Mouse (Mus musculus) limb, embryonic 15.5 days (tissue): Measurements from ENCODE around the gene Olfr656. TPM values are rescaled to one million over a fixed set of nuclear protein-coding genes. Genes with fewer than 3 reads are reported as not detected.

Source experiments
- ATAC-seq: fragments of 200-750 bp; cut with Nextera tagmentation; 2 replicates; pipeline ENCODE4 v1.8.0; 2017; ENCODE audit warnings: low read depth, moderate TSS enrichment; ENCODE audit not compliant: insufficient number of reproducible peaks, low FRiP score, low TSS enrichment
- H3K27ac ChIP-seq: fragments of 300-500 bp; sonication (generic); 2 replicates; pipeline ENCODE4 v1.5.1; 2015; ENCODE audit warnings: moderate library complexity, mild to moderate bottlenecking, inconsistent platforms
- H3K27me3 ChIP-seq: fragments of 300-500 bp; sonication (generic); 2 replicates; pipeline ENCODE4 v1.6.1; 2015; ENCODE audit warnings: inconsistent platforms
- H3K36me3 ChIP-seq: fragments of 300-500 bp; sonication (generic); 2 replicates; pipeline ENCODE4 v1.6.1; 2015; ENCODE audit warnings: inconsistent platforms
- H3K4me1 ChIP-seq: fragments of 300-500 bp; sonication (generic); 2 replicates; pipeline ENCODE4 v1.6.1; 2015; ENCODE audit warnings: inconsistent platforms
- H3K4me2 ChIP-seq: fragments of 300-500 bp; sonication (generic); 2 replicates; pipeline ENCODE4 v1.6.1; 2015; ENCODE audit warnings: mild to moderate bottlenecking, inconsistent platforms
- H3K4me3 ChIP-seq: fragments of 300-500 bp; sonication (generic); 2 replicates; pipeline ENCODE4 v1.5.1; 2015; ENCODE audit warnings: mild to moderate bottlenecking, inconsistent platforms
- H3K9ac ChIP-seq: fragments of 300-500 bp; sonication (generic); 2 replicates; pipeline ENCODE4 v1.6.1; 2015; ENCODE audit warnings: inconsistent platforms
- H3K9me3 ChIP-seq: fragments of 300-500 bp; sonication (generic); 2 replicates; pipeline ENCODE4 v1.6.1; 2016; ENCODE audit warnings: inconsistent platforms
- WGBS: fragments of 180-500 bp; shearing (Covaris S2); methylation state at CpG from one replicate; pipeline ENCODE4 v1.1.7; 2015; 5-methylcytosine and 5-hydroxymethylcytosine counted together
- polyA plus RNA-seq: library from polyadenylated mRNA; unstranded; fragments of >200 nt; fragmentation: Nextera tagmentation; extraction: Ambion mirVana; gene quantifications from 2 replicates; pipeline ENCODE4 v1.2.1, GENCODE M21; 2015

Gene Olfr656
- not detected in 2 replicates for polyA plus RNA-seq

DNA sequence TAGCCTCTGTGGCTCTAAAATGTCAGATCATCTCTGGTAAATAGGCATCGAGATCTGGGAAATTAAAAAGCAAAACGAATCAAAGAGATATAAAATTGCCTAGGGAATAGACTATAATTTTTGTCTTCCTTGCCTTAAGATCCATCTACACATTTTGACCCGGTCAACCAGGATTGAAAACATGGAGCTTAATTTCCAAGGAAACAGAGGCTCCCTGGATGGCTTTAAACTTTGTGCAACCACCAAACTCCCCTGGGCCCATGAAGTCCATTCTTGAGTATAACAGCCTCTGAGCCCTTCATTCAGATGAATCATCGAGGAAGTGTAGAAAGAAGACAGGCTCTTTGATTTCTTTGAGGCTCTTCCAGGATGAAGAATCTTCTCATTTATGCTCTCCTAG lies at the start of gene Olfr656:
Gene Olfr656, plus strand, starts transcription at position 301 of the 400 bp plus-strand sequence.
- WGBS: 82% methylated on average over 4 of the region's 4 CpGs
- Histone ChIP-seq H3K9ac (no peak within 1 kb of the TSS), H3K4me2 (no peak within 1 kb of the TSS), H3K9me3 (no peaks in the 10 kb centered on the region), H3K27ac (no peak within 1 kb of the TSS), H3K4me1 (no peaks in the 10 kb centered on the region), H3K36me3 (no peaks in the 10 kb centered on the region), H3K4me3 (no peak within 1 kb of the TSS), H3K27me3 (no peaks in the 10 kb centered on the region)
- no peak for ATAC-seq

DNA sequence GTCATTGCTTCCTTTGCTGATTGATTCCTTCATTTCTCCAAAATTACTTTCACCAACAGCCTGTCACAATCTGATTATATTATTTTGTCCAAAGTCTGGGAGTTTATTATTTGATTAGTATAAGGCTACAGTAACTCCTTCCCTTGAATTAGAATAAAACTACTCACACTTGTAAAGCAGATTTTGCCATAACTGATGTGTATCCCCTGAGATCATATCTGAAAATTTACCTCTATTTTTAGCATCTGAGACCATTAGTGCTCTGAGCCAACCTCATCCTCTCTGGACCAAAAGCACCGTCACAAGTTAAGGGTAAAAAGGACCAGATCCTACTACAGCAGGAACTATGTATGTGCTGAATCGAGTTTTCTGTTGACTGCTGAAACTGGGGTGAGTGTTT lies 36.7 kb upstream of the Olfr656 start, which contains the start of gene Olfr653:
Gene Olfr653, plus strand, starts transcription at position 301 of the 400 bp plus-strand sequence.
- Histone ChIP-seq H3K4me1 (no peaks in the 10 kb centered on the region), H3K9ac (no peak within 1 kb of the TSS), H3K27ac (no peak within 1 kb of the TSS), H3K27me3 (no peaks in the 10 kb centered on the region), H3K4me3 (no peak within 1 kb of the TSS), H3K4me2 (no peak within 1 kb of the TSS), H3K9me3 (no peaks in the 10 kb centered on the region), H3K36me3 (no peaks in the 10 kb centered on the region)
- 66% methylated on average over 2 of the region's 2 CpGs for WGBS
- no peak for ATAC-seq

GRCm38 (mm10) chr7:104580846-104581245 lies 32.9 kb upstream of the Olfr656 start:
- Histone ChIP-seq H3K9ac (no peak overlapping the region), H3K4me2 (no peak overlapping the region), H3K9me3 (no peaks in the 10 kb centered on the region), H3K27me3 (no peaks in the 10 kb centered on the region), H3K36me3 (no peaks in the 10 kb centered on the region), H3K4me3 (no peak overlapping the region), H3K4me1 (no peaks in the 10 kb centered on the region), H3K27ac (no peak overlapping the region)
- ATAC-seq: no peak
- 88% methylated on average over 4 of the region's 4 CpGs for WGBS

DNA sequence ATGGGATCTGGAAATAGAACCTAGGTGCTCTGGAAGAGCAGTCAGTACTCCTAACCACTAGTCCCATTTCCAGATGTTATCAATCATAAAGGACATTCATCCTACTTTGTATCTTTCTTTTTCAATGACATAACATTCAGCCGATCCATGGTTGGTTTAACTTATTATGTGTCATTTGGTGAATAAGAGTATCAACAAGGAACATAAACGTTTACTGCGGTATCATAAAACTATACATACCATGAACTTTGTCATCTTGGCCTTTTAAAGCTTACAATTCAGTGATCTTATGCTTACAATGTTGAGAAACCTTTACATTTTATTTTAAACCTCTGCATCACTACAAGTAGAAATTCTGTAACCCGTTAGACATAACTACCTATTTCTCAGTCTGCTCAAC lies 32.3 kb upstream of the Olfr656 start:
- no peaks in the 10 kb centered on the region for H3K9me3 ChIP-seq
- no peak overlapping the region for H3K9ac ChIP-seq
- no peak overlapping the region for H3K27ac ChIP-seq
- no peaks in the 10 kb centered on the region for H3K36me3 ChIP-seq
- WGBS: 83% methylated on average over 4 of the region's 4 CpGs
- H3K27me3 ChIP-seq: no peaks in the 10 kb centered on the region
- H3K4me3 ChIP-seq: no peak overlapping the region
- ATAC-seq: no peak
- no peaks in the 10 kb centered on the region for H3K4me1 ChIP-seq
- H3K4me2 ChIP-seq: no peak overlapping the region

DNA sequence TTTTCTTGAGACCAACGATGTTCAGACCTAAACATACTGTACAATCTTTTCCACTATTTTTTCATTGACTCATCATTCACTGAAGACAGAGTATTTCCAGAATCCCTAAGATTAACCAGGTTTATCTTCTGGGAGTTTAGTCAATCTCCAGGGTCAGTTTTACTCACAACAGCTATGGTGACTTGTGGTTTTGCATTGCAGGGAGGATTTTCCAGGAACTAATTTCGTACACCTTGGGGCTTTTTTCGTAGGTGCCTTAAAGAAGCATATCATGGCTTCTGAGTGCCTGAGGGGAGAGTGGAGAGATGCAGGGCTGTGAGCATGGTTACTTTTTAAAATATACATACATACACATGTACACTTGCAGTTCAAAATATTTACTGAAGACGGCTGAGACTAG lies 27.0 kb upstream of the Olfr656 start, which contains the start of gene Olfr654:
Gene Olfr654, plus strand, starts transcription at position 301 of the 400 bp plus-strand sequence.
- H3K9ac ChIP-seq: no peak within 1 kb of the TSS
- no peak within 1 kb of the TSS for H3K4me2 ChIP-seq
- no peaks in the 10 kb centered on the region for H3K27me3 ChIP-seq
- H3K27ac ChIP-seq: no peak within 1 kb of the TSS
- H3K4me3 ChIP-seq: no peak within 1 kb of the TSS
- H3K9me3 ChIP-seq: no peaks in the 10 kb centered on the region
- ATAC-seq: no peak
- no peaks in the 10 kb centered on the region for H3K4me1 ChIP-seq
- 81% methylated on average over 4 of the region's 4 CpGs for WGBS
- H3K36me3 ChIP-seq: no peaks in the 10 kb centered on the region

DNA sequence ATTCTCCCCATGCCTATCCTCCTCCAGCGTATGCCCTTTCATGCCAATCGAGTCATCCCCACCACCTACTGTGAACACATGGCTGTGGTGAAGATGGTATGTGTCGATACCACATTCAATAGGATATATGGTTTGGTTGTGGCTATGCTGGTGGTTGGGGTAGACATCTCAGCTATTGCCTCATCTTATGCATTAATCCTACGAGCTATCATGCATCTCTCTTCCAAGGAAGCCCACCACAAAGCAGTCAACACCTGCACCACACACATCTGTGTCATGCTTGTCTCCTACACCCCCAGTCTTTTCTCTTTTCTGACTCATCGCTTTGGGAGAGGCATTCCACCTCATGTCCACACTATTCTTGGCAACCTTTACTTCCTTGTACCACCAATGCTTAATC lies 25.5 kb upstream of the Olfr656 start:
- WGBS: 84% methylated on average over 5 of the region's 5 CpGs
- Histone ChIP-seq H3K4me3 (no peak overlapping the region), H3K4me2 (no peak overlapping the region), H3K4me1 (no peaks in the 10 kb centered on the region), H3K27me3 (no peaks in the 10 kb centered on the region), H3K9ac (no peak overlapping the region), H3K36me3 (no peaks in the 10 kb centered on the region), H3K27ac (no peak overlapping the region), H3K9me3 (no peaks in the 10 kb centered on the region)
- no peak for ATAC-seq

GRCm38 (mm10) chr7:104601679-104602078 lies 12.1 kb upstream of the Olfr656 start, which contains the start of gene Olfr655:
Gene Olfr655 (minus strand): TSS chr7:104601779.
- Histone ChIP-seq H3K4me1 (no peaks in the 10 kb centered on the region), H3K36me3 (no peaks in the 10 kb centered on the region), H3K9me3 (no peaks in the 10 kb centered on the region), H3K27ac (no peak within 1 kb of the TSS), H3K4me3 (no peak within 1 kb of the TSS), H3K27me3 (no peaks in the 10 kb centered on the region), H3K4me2 (no peak within 1 kb of the TSS), H3K9ac (no peak within 1 kb of the TSS)
- 85% methylated on average over 2 of the region's 2 CpGs for WGBS
- ATAC-seq: no peak

- no peak overlapping the region for H3K4me3 ChIP-seq
- WGBS: 6% methylated on average over 3 of the region's 3 CpGs
These were observed 10.6 kb upstream of the Olfr656 start for GRCm38 (mm10) chr7:104603173-104603572.

GRCm38 (mm10) chr7:104604727-104605126 lies 9.0 kb upstream of the Olfr656 start:
- Histone ChIP-seq H3K4me2 (no peak overlapping the region), H3K4me1 (no peaks in the 10 kb centered on the region), H3K27ac (no peak overlapping the region), H3K36me3 (no peaks in the 10 kb centered on the region), H3K4me3 (no peak overlapping the region), H3K9me3 (no peaks in the 10 kb centered on the region), H3K9ac (no peak overlapping the region), H3K27me3 (no peaks in the 10 kb centered on the region)
- no peak for ATAC-seq

More at GRCm38 (mm10) chr7:104603173-104603572, 10.6 kb upstream of the Olfr656 start:
- no peak overlapping the region for H3K4me2 ChIP-seq
- H3K9me3 ChIP-seq: no peaks in the 10 kb centered on the region
- H3K27ac ChIP-seq: no peak overlapping the region
- no peaks in the 10 kb centered on the region for H3K36me3 ChIP-seq
- no peak overlapping the region for H3K9ac ChIP-seq
- ATAC-seq: no peak
- no peaks in the 10 kb centered on the region for H3K4me1 ChIP-seq
- no peaks in the 10 kb centered on the region for H3K27me3 ChIP-seq

GRCm38 (mm10) chr7:104624494-104624893 lies 10.7 kb downstream of the Olfr656 start, which contains the start of gene Olfr657:
Gene Olfr657 (plus strand): TSS chr7:104624794.
- no peaks in the 10 kb centered on the region for H3K9me3 ChIP-seq
- H3K36me3 ChIP-seq: no peaks in the 10 kb centered on the region
- H3K9ac ChIP-seq: no peak within 1 kb of the TSS
- H3K27me3 ChIP-seq: no peaks in the 10 kb centered on the region
- H3K4me1 ChIP-seq: no peaks in the 10 kb centered on the region
- no peak within 1 kb of the TSS for H3K4me3 ChIP-seq
- H3K4me2 ChIP-seq: no peak within 1 kb of the TSS
- ATAC-seq: no peak
- no peak within 1 kb of the TSS for H3K27ac ChIP-seq

DNA sequence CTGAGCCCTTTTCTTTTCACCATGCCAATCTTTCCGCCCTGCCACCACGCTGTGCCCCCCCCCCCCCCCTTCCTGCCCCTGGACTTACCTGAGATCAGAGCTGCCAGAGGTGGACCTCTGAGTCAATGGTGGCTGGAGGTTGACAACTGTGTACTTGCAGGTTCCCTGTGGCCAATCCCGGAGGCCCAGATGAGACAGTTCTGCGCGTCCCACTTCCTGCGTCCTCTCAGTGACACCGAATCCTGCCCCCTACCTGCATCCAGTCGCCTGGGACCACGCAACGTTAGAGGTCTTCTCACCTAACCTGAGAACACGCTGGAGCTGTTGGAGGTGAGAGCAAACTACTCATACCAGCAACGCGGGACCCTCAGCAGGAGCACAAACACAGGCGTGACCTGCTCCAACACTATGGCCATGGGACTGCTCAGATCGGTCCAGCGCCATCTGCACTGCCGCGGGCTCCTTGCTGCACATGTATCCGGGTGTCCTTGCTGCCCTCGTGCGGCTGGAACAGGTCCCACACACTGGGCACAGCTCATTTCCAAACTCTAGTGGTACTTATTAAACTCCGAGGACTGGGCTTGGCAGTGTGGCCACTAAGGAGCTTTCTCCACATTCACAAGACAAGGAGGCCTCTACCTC lies 33.2 kb downstream of the Olfr656 start, which contains the start of gene Olfr658:
Gene Olfr658, minus strand, starts transcription at position 465 of the 642 bp plus-strand sequence.
- Histone ChIP-seq H3K27me3 (no peaks in the 10 kb centered on the region), H3K36me3 (no peaks in the 10 kb centered on the region), H3K9ac (no peak within 1 kb of the TSS), H3K4me3 (no peak within 1 kb of the TSS), H3K4me2 (peak within 1 kb of the TSS; percentile 22; the same call in 1 of the 2 replicates), H3K27ac (no peak within 1 kb of the TSS), H3K9me3 (no peaks in the 10 kb centered on the region), H3K4me1 (no peaks in the 10 kb centered on the region)
- ATAC-seq: no peak
- 23% methylated on average over 20 of the region's 22 CpGs for WGBS

- Histone ChIP-seq H3K4me1 (no peaks in the 10 kb centered on the region), H3K4me2 (no peak within 1 kb of the TSS), H3K27me3 (no peaks in the 10 kb centered on the region), H3K9me3 (no peaks in the 10 kb centered on the region), H3K9ac (no peak within 1 kb of the TSS), H3K27ac (no peak within 1 kb of the TSS), H3K4me3 (no peak within 1 kb of the TSS), H3K36me3 (no peaks in the 10 kb centered on the region)
- 77% methylated on average over 3 of the region's 3 CpGs for WGBS
- ATAC-seq: no peak
These were observed 52.7 kb downstream of the Olfr656 start, which contains the start of gene Olfr659 for GRCm38 (mm10) chr7:104666453-104666852. Gene Olfr659 (plus strand): TSS chr7:104666753.
